Mouse (Mus musculus): Measurements from ENCODE around the gene Ythdc1. TPM values are rescaled to one million over a fixed set of nuclear protein-coding genes. Genes with fewer than 3 reads are reported as not detected.

The Ythdc1 gene
- total RNA-seq, 2 experiments from 2014 or later = 58.4 to 59.5 TPM

DNA sequence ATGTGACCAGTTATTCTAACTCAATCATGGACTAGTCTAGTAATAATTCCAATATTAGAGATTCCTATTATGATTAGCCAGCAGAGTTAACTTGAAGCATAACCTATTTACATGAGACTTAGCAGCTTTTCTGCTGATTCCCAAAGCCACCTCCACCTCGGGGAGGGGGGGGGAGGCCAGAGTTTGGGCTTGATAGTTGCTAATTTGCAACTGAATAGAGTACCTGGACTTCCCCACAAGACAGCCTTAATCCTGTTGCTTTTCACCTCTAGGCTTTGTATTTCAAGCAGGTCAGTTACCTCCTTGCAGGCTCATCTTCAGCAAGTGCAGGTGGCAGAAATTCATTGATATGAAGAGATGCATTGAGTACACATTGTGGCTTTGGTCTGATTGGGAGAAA, 53.7 kb downstream of the Ythdc1 start:
- no peak for DNase-seq (ENCODE audit: low spot score in 2 of 2)
- intact Hi-C loops (cut with DNase I) = loop anchor here (10.0 kb wide), 3 partner anchors 477 to 1677 kb away; partner anchors contain the start of gene Ugt2a3

DNA sequence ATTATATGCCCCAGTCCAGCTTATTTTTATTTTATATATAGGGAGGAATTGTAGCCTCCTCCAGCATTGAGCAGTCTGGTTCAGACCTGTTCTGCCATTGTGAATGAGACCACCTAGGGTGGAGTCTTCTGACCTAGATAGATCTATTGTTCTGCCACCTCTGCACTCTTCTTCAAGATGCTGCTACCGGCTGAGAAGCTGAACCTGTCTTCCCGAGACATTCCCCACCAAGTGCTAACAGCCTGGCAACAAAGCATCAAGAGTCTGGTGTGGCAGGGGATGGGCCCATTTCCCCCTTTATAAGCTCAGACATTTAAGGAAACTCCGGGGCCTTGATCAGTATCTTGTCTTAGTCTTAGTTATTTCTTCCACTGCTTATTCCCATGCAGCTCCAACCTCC, 54.3 kb downstream of the Ythdc1 start:
- intact Hi-C loops (cut with DNase I) = loop anchor here (10.0 kb wide), 3 partner anchors 476 to 1676 kb away; partner anchors contain the start of gene Ugt2a3

DNA sequence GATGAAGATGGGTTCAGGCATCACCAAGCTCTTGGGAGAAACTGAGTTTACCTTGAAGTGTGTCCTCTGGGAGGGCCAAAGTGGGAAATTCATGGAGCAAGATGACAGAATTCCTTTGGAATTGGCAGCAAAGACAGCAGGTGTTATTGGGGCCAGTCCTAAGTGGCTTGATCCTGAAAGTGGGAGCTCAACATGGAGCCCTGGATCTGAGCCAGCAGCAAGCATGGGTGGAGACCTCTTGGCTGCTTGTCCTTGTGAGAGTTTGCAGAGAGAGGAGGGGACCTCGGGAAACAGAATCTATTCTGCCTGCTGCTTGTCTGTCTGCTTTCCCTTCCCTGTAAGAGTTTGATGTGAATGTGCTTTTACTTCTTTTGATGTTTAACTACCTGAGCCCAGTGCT, 67.9 kb downstream of the Ythdc1 start:
- DNase-seq (ENCODE audit: low spot score in 2 of 2) = no peak
- intact Hi-C loops (cut with DNase I) = no loop called here

More for the DNA sequence above, 54.3 kb downstream of the Ythdc1 start:
- DNase-seq (ENCODE audit: low spot score in 2 of 2) = no peak

Other genes with a start within 250 kb of the Ythdc1 start
- gene Tmprss11f, start 171.8 kb upstream of the Ythdc1 start, total RNA-seq (2021) = not detected
- not detected for gene Tmprss11b, start 127.9 kb upstream of the Ythdc1 start, total RNA-seq (2021)
- gene Tmprss11e, start 58.4 kb upstream of the Ythdc1 start, total RNA-seq (2021) = not detected
- not detected for gene Ugt2b34, start 102.7 kb downstream of the Ythdc1 start, total RNA-seq (2021)
- not detected for gene Ugt2b1, start 122.3 kb downstream of the Ythdc1 start, total RNA-seq (2021)
- gene Ugt2b35, start 196.6 kb downstream of the Ythdc1 start, total RNA-seq (2021) = not detected